Mouse (Mus musculus) cerebellum, adult (tissue): ENCODE data around the gene Fn3k.

Source experiments
- ATAC-seq: cut with Nextera tagmentation; 2 replicates; pipeline ENCODE4 v1.9.2; 2017; ENCODE audit warnings: mild to moderate bottlenecking, moderate library complexity, mixed read lengths; ENCODE audit not compliant: insufficient number of reproducible peaks, low FRiP score, low TSS enrichment

Fn3k gene

DNA sequence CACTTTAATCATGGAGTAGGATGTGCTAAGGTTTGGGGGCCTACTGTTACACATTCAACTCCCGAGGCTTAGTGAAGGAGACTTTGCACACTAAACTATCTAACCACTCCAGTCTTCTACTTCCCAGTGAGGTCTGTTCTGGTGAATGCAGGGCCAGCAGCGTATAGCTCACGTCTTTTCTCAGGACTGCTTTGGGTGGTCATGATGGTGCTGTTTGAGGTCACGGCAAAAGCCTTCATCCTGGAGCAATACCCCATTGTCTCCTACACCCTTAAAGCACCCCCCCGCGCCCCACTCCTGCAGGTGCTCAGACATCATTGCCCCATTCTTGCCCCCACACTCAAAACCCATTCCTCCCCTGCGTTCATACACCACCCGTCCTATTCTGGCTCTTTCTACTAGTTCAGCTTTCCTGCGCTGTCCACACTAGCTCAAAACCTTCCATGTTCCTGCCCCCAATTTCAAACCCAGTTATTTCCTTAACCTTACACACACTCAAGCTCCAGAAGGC, 16.6 kb downstream of the Fn3k start:
- no peak for ATAC-seq

DNA sequence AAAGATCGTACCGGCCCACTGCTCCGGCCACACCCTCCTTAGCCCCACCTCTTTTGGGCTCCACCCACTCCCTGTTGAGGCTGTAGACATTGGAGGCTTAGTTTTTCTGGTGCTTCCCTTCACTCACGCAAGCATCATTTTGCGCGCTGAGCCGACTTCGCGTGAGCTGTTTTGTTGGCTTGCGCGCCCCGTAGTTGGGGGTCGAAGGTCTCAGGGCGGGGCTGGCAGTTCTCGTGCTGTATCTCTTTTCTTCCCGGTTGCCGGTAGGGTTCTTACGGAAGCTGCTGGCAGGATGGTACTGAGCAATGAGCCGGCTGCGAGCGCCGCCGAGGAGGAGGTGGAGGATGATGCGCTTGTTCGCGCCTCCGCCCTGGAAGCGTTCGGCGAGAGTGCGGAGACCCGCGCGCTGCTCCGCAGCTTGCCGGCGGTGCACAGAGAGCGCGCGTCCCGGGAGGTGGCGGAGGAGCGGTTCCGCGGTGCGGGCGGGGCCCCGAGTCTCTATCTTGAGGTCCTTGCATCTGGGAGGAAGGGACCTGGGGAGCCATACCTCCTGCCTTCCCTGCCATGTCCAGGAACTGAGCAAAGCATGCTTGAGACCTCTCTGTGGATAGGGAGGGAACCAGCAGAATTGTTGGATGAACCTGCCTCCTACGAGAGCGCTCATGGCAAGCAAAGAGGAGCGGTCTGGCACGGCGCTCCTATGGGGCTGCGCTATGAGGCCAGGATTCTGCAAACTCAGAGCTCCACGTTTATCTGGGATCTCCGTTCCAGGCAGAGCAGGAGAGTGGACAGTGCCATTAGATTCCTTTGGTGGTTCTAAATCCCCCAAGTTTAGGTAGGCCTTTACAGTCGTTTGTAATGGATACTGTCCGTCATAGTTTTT, 17.3 kb downstream of the Fn3k start, which contains the start of gene Tbcd:
TSS of gene Tbcd (plus strand) at position 197 of the 883 bp plus-strand sequence.
- peak; percentile 89; the same call in 1 of the 2 replicates for ATAC-seq

DNA sequence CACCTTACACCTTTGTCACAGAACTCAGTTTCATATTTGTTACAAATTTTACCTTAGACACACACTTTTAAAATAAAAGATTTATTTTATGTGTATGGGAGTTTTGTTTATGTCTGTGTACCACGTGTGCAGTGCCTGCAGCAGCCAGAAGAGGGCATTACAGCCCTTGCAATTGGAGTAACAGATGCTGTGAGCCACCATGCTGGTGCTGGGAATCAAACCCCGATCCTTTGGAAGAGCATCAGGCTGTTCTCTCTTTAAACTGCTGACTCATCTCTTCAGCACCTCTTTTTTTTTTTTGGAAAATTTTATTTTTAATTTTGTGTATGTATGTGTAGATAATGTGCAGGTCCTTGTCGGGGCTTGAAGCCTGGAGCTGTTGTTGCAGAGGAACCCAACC, 23.2 kb downstream of the Fn3k start:
- ATAC-seq = no peak

DNA sequence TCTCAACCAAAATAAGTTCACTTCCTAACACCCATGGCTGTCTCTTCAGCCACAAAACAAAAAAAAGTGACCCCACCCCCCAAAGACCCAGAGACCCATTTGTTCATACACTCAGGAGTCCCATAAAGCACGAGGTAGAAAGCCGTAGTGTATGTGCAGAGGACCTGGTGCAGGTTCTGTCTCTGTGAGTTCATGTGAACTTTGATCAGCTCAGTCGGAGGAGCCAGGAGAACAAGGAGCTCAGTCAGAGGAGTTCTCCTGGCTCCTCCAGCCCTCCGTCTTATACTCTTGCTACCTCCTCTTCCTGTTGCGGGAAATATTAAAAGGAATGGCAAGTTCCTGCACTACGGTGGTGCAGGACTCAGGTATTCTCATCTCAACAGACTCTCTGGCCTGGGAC, 32.7 kb downstream of the Fn3k start:
- ATAC-seq = no peak

DNA sequence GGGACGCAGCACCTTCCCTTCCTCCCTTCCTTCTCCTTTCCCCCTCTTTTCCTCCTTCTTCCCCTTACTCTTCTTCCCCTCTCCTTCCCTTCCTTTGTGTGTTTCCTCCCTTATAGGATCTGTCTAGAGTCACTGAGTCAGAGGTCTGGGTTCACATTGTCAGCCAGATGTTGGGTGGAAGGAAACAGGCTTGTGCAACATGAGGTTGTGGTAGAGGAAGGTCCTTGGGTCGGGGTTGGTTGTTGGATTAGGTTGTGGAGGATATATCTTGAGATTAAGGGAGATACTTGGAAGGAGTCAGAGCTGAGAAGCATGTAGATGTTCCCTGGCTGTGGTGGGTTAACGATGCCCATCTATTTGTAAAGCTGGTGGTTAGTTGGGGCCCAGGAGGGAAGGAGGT, 40.1 kb downstream of the Fn3k start:
- no peak for ATAC-seq

DNA sequence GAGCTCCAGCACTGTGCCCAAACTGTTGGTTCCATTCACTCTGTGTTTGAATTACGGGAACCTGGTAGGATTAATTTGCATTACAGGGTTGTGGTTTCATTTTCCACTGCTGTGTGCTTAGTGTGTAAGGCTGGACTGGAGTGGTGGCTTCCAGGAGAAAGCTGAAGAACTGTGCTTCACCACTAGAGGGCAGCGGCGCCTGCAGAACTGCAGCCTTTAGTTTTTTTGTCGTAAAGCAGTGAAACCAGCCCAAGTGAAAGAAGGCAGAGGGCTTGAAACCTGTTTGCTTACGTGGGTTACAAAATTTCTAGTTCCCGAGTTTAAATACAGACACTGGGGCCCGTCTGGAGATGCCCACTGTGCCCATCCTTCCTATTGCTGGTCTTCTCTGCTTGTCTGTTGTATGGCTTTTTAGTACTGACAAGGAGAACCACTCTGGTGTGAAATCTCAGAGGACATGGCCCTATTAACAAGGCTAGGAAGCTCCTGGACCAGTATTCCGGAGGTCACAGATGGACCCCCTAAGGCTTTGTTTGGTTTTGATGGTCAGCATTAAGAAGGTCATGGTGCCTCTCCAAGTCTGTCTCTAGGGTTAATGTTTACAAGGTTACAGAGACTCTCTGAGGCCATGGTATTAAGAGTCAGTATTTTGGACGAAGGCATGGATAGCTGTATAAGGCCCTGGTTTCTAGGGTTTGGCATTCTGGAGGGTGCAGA, 41.1 kb downstream of the Fn3k start:
- no peak for ATAC-seq

DNA sequence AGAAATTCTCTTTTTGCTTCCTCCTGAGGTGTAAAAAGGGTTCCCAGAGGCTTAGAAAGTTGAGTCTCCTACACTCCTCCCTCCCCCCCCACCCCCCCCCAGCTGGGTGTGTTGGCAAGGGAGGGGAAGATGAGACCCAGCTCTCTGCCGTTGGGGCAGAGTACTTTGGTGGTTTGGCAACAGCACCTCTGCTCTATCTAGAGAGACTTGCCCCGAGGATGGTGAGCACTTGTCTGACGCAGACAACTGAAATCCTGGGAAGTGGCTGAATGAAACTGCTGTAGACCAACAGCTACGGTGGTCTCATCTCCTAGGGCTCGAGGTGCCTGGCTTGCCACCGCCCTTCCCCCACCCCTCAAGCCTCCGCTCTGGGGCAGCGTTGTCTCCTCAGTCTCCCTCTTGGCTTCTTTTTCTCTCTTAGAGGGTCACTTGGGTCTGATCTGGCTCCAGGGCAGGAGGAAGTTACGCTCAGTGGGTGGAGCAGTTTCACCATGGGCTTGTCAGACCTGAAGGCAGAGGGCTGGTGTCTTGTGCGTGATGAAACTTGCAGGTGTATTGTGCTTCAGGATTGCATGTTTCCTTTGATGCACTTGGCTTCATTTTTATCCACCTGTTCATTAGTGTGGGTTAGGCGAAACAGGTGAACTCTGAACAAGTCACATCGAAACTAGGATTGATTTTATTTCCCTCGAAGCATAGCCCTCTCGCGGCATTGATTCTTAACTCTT, 44.9 kb downstream of the Fn3k start:
- ATAC-seq = no peak

DNA sequence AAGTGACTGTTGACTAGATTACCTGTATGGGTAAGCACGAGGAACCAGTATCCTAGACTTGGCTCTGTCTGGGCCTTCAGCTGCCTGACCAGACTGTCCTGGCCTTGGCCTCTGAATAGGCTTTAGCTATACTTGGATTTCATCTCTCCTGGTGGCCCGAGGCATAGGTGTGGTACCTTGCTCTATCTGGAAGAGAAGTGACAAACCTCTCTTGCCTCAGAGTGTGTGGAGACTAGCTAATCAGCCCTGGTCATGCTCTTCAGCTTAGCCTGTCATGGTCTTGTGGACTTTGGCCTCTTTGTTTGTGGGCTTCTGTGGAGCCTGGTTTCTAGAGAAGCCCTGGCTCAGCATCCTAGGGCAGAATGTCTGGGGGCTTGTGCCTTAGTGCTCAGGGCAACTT, 46.4 kb downstream of the Fn3k start:
- ATAC-seq = no peak

DNA sequence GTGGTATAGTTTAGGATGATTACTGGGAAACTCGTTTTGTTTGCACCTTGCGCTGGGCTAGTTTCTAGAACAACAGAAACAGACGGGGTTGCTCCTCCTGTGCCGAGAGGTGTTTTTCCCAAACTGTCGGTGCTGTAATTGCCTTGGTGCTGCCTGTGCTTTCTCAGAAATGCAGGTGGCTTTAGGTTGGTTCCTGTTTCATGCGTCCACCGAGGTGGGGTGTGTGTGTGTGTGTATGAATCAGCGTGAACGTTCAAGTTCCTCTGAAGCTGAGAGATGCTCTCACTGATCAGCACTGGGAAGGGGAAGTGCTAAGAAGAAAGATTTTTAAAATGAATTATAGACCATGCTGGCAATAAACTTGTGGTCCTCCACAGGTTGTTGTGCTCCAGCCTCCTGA, 51.2 kb downstream of the Fn3k start:
- no peak for ATAC-seq

DNA sequence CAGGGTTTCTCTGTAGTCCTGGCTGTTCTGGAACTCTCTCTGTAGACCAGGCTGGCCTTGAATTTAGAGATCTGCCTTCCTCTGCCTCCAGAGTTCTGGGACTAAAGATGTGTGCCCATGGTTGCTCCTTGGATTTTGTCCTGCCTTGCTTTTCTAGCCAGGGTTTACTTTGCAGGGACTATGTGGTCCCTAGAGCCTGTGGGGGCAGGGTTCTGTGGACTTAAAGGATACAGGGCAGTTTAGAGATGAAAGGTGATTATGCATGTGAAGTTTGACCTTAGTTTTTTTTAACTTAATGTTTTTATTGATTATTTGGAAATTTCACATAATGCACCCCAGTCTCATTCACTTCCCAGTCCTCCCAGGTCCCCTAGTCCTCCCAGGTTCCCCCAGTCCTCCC, 55.9 kb downstream of the Fn3k start:
- no peak for ATAC-seq
